17 mouse cellular contexts compared by ENCODE assay signal in genomic region chr2:9989649-9990547, GRCm38 (mm10). TPM values are rescaled to one million over a fixed set of nuclear protein-coding genes. Genes with fewer than 3 reads are reported as not detected.
DNase-seq lines count a peak whose midpoint lies in the region; ATAC-seq and TF ChIP-seq lines count a peak whose summit lies in the region.
"Had no signal": no experiment of that assay in that cellular context is flagged by ENCODE, and none has a peak within 500 bp of the region (broad histone marks: within the 10 kb centered on the region; RNA-seq: fewer than 3 reads in every experiment).

No protein-coding gene starts in this region.

- TF ChIP-seq CTCF in CH12.LX (conservative IDR thresholded peaks at IDR 0.05 in 1 of 2, IDR thresholded peaks at IDR 0.05 in 1 of 2; ENCODE audit: low read depth in 2 of 2, low read length in 2 of 2) = no peak
- no peak for TF ChIP-seq CTCF in liver, postnatal 0 days (IDR thresholded peaks at IDR 0.05; ENCODE audit: low read depth)

- H3K4me1 ChIP-seq in kidney, embryonic 16.5 days (ENCODE audit: insufficient read depth, low read length) = peaks cover 18% of the 10 kb centered on the region
- peaks cover 8 to 40% of the 10 kb centered on the region in 2 experiments; a peak in 3 of 4 replicates for H3K4me1 ChIP-seq in CH12.LX (ENCODE audit: control insufficient read depth in 1 of 2, insufficient read depth in 2 of 2)
- H3K4me1 ChIP-seq in embryonic facial prominence, embryonic 10.5 days = peaks cover 29% of the 10 kb centered on the region
- H3K4me1 ChIP-seq in liver, postnatal 0 days (ENCODE audit: insufficient read depth) = 0 out of 2 replicates have a peak, but pooled peaks cover 5% of the 10 kb centered on the region
- H3K4me1 ChIP-seq: forebrain, embryonic 13.5 days had no signal

- peak; percentile 18; the same call in 1 of the 2 replicates for ATAC-seq in kidney, embryonic 16.5 days (ENCODE audit: low FRiP score, low TSS enrichment)
- peak; percentile 66 for ATAC-seq in liver, postnatal 0 days
- ATAC-seq: forebrain, embryonic 13.5 days; midbrain, embryonic 15.5 days had no signal

- no peak for DNase-seq in kidney, adult 9 months
- DNase-seq in CH12.LX (ENCODE audit: extremely low read depth) = peak; percentile 31
- peak; percentile 52 for DNase-seq in embryonic facial prominence, embryonic 10.5 days (ENCODE audit: low spot score)
- no peak for DNase-seq in liver, postnatal 0 days
- no peak for DNase-seq in thymus, adult 18-20 months
- DNase-seq in adrenal gland, postnatal 4 days (ENCODE audit: low spot score in 2 of 2) = no peak
- DNase-seq: adrenal gland, adult 2 months; cerebellum, adult 9-11 months; heart, postnatal 10 days; kidney, postnatal 10 days; liver, embryonic 13.5 days; thymus, postnatal 14 days had no signal

- H3K9ac ChIP-seq in kidney, embryonic 16.5 days (replicated peaks; ENCODE audit: low read length) = no peak overlapping the region
- H3K9ac ChIP-seq in CH12.LX (ENCODE audit: insufficient read depth, low read depth) = 0 out of 2 replicates have a peak overlapping the region, but pooled peaks have one; percentile 7
- no peak overlapping the region for H3K9ac ChIP-seq in liver, postnatal 0 days (replicated peaks)
- H3K9ac ChIP-seq: forebrain, embryonic 13.5 days; liver, embryonic 13.5 days; midbrain, embryonic 15.5 days had no signal

- 0 out of 2 replicates have a peak, but pooled peaks have one; percentile 14 for TF ChIP-seq EP300 in CH12.LX (IDR thresholded peaks at IDR 0.05; ENCODE audit: low read length)
- TF ChIP-seq EP300 in liver, postnatal 0 days (IDR thresholded peaks at IDR 0.05; ENCODE audit: low read depth) = no peak

- 54% methylated on average over 17 of the region's 17 CpGs for WGBS in kidney, embryonic 16.5 days
- whole genome bisulfite sequencing in embryonic facial prominence, embryonic 10.5 days = 56% methylated on average over 17 of the region's 17 CpGs
- WGBS in liver, postnatal 0 days (ENCODE audit: insufficient replicate concordance) = 66% methylated on average over 17 of the region's 17 CpGs

- H3K36me3 ChIP-seq in kidney, embryonic 16.5 days (ENCODE audit: insufficient read depth, low read length) = no peaks in the 10 kb centered on the region
- H3K36me3 ChIP-seq in CH12.LX (replicated peaks in 1 of 2; ENCODE audit: control insufficient read depth in 1 of 2, insufficient read depth in 1 of 2, low read length in 1 of 2) = no peaks in the 10 kb centered on the region
- H3K36me3 ChIP-seq in embryonic facial prominence, embryonic 10.5 days (replicated peaks) = no peaks in the 10 kb centered on the region
- H3K36me3 ChIP-seq in liver, postnatal 0 days (replicated peaks; ENCODE audit: insufficient read depth, low read length) = no peaks in the 10 kb centered on the region
- H3K36me3 ChIP-seq: liver, embryonic 13.5 days; midbrain, embryonic 15.5 days had no signal

- in situ Hi-C loops in CH12.LX (cut with MboI; ENCODE audit: low pct_ligation_motif_present, low pct_unique_long_range_greater_than_20kb, low sequenced_read_pairs) = no loop called here

- H3K27me3 ChIP-seq in kidney, embryonic 16.5 days (ENCODE audit: insufficient read depth, low read length) = peaks cover 8% of the 10 kb centered on the region; the same call in 1 of the 2 replicates
- no peaks in the 10 kb centered on the region for H3K27me3 ChIP-seq in CH12.LX (replicated peaks)
- H3K27me3 ChIP-seq in embryonic facial prominence, embryonic 10.5 days (replicated peaks; ENCODE audit: low read depth, poor library complexity, severe bottlenecking) = no peaks in the 10 kb centered on the region
- H3K27me3 ChIP-seq in liver, postnatal 0 days (ENCODE audit: insufficient read depth, low read length) = no peaks in the 10 kb centered on the region
- H3K27me3 ChIP-seq: forebrain, embryonic 13.5 days; liver, embryonic 13.5 days; midbrain, embryonic 15.5 days had no signal

- no peak overlapping the region for H3K4me2 ChIP-seq in kidney, embryonic 16.5 days (replicated peaks; ENCODE audit: low read depth, low read length)
- peak overlapping the region; percentile 84 for H3K4me2 ChIP-seq in CH12.LX (ENCODE audit: insufficient read depth, low read depth, poor library complexity, severe bottlenecking)
- no peak overlapping the region for H3K4me2 ChIP-seq in liver, postnatal 0 days (ENCODE audit: low read depth, low read length)
- H3K4me2 ChIP-seq: forebrain, embryonic 13.5 days; heart, embryonic 11.5 days; liver, embryonic 13.5 days; midbrain, embryonic 15.5 days had no signal

- peak overlapping the region; percentile 82 for H3K27ac ChIP-seq in kidney, embryonic 16.5 days (ENCODE audit: low read length)
- H3K27ac ChIP-seq in CH12.LX (ENCODE audit: insufficient read depth, low read depth) = no peak overlapping the region
- peak overlapping the region; percentile 24; the same call in 1 of the 2 replicates for H3K27ac ChIP-seq in embryonic facial prominence, embryonic 10.5 days (replicated peaks)
- H3K27ac ChIP-seq in liver, postnatal 0 days (ENCODE audit: low read depth) = 0 out of 2 replicates have a peak overlapping the region, but pooled peaks have one; percentile 8
- H3K27ac ChIP-seq: forebrain, embryonic 13.5 days; liver, embryonic 13.5 days; midbrain, embryonic 15.5 days had no signal

- TF ChIP-seq POLR2A in CH12.LX (IDR thresholded peaks at IDR 0.05; ENCODE audit: low read depth, low read length) = no peak

- H3K4me3 ChIP-seq in kidney, embryonic 16.5 days (ENCODE audit: low read length) = no peak overlapping the region
- peak overlapping the region in 2 of 3 experiments; percentile 19 to 25 for H3K4me3 ChIP-seq in CH12.LX (replicated peaks in 1 of 3; ENCODE audit: low read depth in 2 of 3, low read length in 2 of 3, poor library complexity in 1 of 3)
- no peak overlapping the region for H3K4me3 ChIP-seq in embryonic facial prominence, embryonic 10.5 days
- H3K4me3 ChIP-seq in liver, postnatal 0 days (ENCODE audit: low read depth, low read length) = no peak overlapping the region
- H3K4me3 ChIP-seq: forebrain, embryonic 13.5 days; liver, embryonic 13.5 days; midbrain, embryonic 15.5 days; myocyte had no signal

- TF ChIP-seq RAD21 in CH12.LX (IDR thresholded peaks at IDR 0.05; ENCODE audit: low read depth, low read length) = no peak

- dilution Hi-C loops in CH12.LX (cut with MboI; ENCODE audit: extremely low pct_ligation_motif_present, extremely low pct_unique_long_range_greater_than_20kb, low sequenced_read_pairs) = no loop called here

- H3K79me2 ChIP-seq in CH12.LX (replicated peaks; ENCODE audit: control insufficient read depth, extremely low read depth, insufficient read depth, poor library complexity, severe bottlenecking) = no peaks in the 10 kb centered on the region; the same call in 1 of the 2 replicates

- no peaks in the 10 kb centered on the region for H3K9me3 ChIP-seq in kidney, embryonic 16.5 days (ENCODE audit: low read length)
- no peaks in the 10 kb centered on the region for H3K9me3 ChIP-seq in CH12.LX (replicated peaks; ENCODE audit: low read length)
- H3K9me3 ChIP-seq in embryonic facial prominence, embryonic 10.5 days = no peaks in the 10 kb centered on the region
- no peaks in the 10 kb centered on the region for H3K9me3 ChIP-seq in liver, postnatal 0 days (ENCODE audit: low read length)
- H3K9me3 ChIP-seq: forebrain, embryonic 13.5 days; liver, embryonic 13.5 days; midbrain, embryonic 15.5 days had no signal

TF ChIP-seq in CH12.LX, 34 proteins besides CTCF, POLR2A, EP300 and RAD21:
- TF ChIP-seq IRF4 (IDR thresholded peaks at IDR 0.05; ENCODE audit: low read depth, low read length) (peak; percentile 67), ZMIZ1 (IDR thresholded peaks at IDR 0.05; ENCODE audit: low read depth, low read length) (no peak), CHD2 (IDR thresholded peaks at IDR 0.05; ENCODE audit: low read length) (no peak)
TF ChIP-seq in CH12.LX: peak in this region for 1.

RNA-seq across cellular contexts. Expression of gene Taf3, which starts 58.5 kb away (rescaled TPM):
- 15.4 and 17.7 TPM in 2 replicates for polyA plus RNA-seq in kidney, embryonic 16.5 days (2015; fragmentation: Nextera tagmentation; extraction: Ambion mirVana)
- 4.2 and 6.0 TPM in 2 replicates for total RNA-seq in CH12.LX (2012; rRNA removed)
- total RNA-seq in CH12.LX (2014; rRNA removed) = 2.1 and 3.1 TPM in 2 replicates
- polyA plus RNA-seq in CH12.LX (2012; ENCODE audit: insufficient read length, low read depth) = 13.4 and 14.8 TPM in 2 replicates
- 16.1 and 17.3 TPM in 2 replicates for polyA plus RNA-seq in embryonic facial prominence, embryonic 10.5 days (2016; fragmentation: Nextera tagmentation; extraction: Ambion mirVana)
- polyA plus RNA-seq in liver, postnatal 0 days (2015; fragmentation: Nextera tagmentation; extraction: Ambion mirVana) = 3.9 and 5.7 TPM in 2 replicates
- total RNA-seq in adrenal gland, postnatal 4 days (2021) = 10 to 100 TPM; 11.2 to 11.9 TPM

Comparison
In these comparisons a context has a peak if more than half of its experiments do, and no peak if none do; other contexts are left out.
1. H3K4me3 ChIP-seq: peak in CH12.LX (2 of 3); none in kidney, embryonic 16.5 days (single experiment), embryonic facial prominence, embryonic 10.5 days (single experiment) and liver, postnatal 0 days (single experiment).
2. DNase-seq: peak in CH12.LX (single experiment) and embryonic facial prominence, embryonic 10.5 days (single experiment); none in kidney, adult 9 months (single experiment), liver, postnatal 0 days (single experiment), thymus, adult 18-20 months (0 of 2) and adrenal gland, postnatal 4 days (0 of 2).